Mouse (Mus musculus) heart, adult 2 months (tissue): ENCODE results near the gene Gns. TPM values are rescaled to one million over a fixed set of nuclear protein-coding genes. Genes with fewer than 3 reads are reported as not detected.

ENCODE experiments used
- DNase-seq, 2 experiments: peaks; one replicate each; pipeline ENCODE4 v3.0.0; 2021
- H3K27ac ChIP-seq: fragments of 200-600 bp; 2 replicates; pipeline ENCODE4 v1.8.1; 2022
- H3K27me3 ChIP-seq: fragments of 200-500 bp; 2 replicates; pipeline ENCODE4 v1.6.1; 2012; ENCODE audit warnings: mild to moderate bottlenecking, low read length, inconsistent platforms, mixed read lengths; ENCODE audit not compliant: control insufficient read depth, insufficient read depth
- H3K36me3 ChIP-seq: fragments of 200-500 bp; 2 replicates; pipeline ENCODE4 v1.6.1; 2012; ENCODE audit warnings: low read length, inconsistent platforms; ENCODE audit not compliant: control insufficient read depth, insufficient read depth
- H3K4me1 ChIP-seq: fragments of 200-500 bp; 2 replicates; pipeline ENCODE4 v1.6.1; 2011; ENCODE audit warnings: low read length; ENCODE audit not compliant: control insufficient read depth, insufficient read depth
- H3K4me3 ChIP-seq: fragments of 200-600 bp; 2 replicates; pipeline ENCODE4 v1.8.1; 2022
- H3K79me2 ChIP-seq: fragments of 200-500 bp; replicated peaks from 2 replicates; pipeline ENCODE4 v1.6.1; 2012; ENCODE audit warnings: mild to moderate bottlenecking, inconsistent platforms, low read length, moderate library complexity, mixed read lengths; ENCODE audit not compliant: control insufficient read depth, insufficient read depth
- H3K9ac ChIP-seq: fragments of 200-500 bp; 2 replicates; pipeline ENCODE4 v1.6.1; 2012; ENCODE audit warnings: low read depth, mild to moderate bottlenecking, control low read depth, inconsistent platforms, low read length, mixed read lengths
- CTCF ChIP-seq: fragments of 200-600 bp; IDR thresholded peaks from 2 replicates; pipeline ENCODE4 v1.8.1; 2022; ENCODE audit warnings: antibody characterized with exemption, mild to moderate bottlenecking, moderate library complexity
- EP300 ChIP-seq: fragments of 200-500 bp; IDR thresholded peaks from 2 replicates; pipeline ENCODE4 v1.6.1; 2011; ENCODE audit warnings: low read depth, low read length, control low read depth; ENCODE audit not compliant: insufficient read depth
- POLR2A ChIP-seq: fragments of 200-500 bp; IDR thresholded peaks from 2 replicates; pipeline ENCODE4 v1.6.1; 2011; ENCODE audit warnings: mild to moderate bottlenecking, low read depth, low read length, control low read depth; ENCODE audit not compliant: insufficient read depth
- WGBS: fragments of 180-500 bp; shearing (Covaris S2); methylation state at CpG from one replicate; pipeline ENCODE4 v1.1.7; 2018; 5-methylcytosine and 5-hydroxymethylcytosine counted together
- intact Hi-C: fragments of 180-260 bp; cut with DNase I; formaldehyde crosslinking; loops from one replicate; pipeline ENCODE4 v1.15.1; 2025
- polyA plus RNA-seq: library from polyadenylated mRNA; depleted of rRNA; stranded (reverse); fragments of >200 nt; gene quantifications from 2 replicates; pipeline ENCODE4 v1.2.3, GENCODE M21; 2012
- total RNA-seq, 2 experiments: library from RNA; stranded (reverse); gene quantifications; 2 replicates each; pipeline ENCODE4 v1.2.3; 2021

Gns gene
- total and polyA plus RNA-seq, 3 experiments, result 45.5 to 92.2 (median 82.1) TPM

GRCm38 (mm10) chr10:121360358-121360757 lies 4.5 kb upstream of the Gns start:
- Histone ChIP-seq H3K4me3 (no peak overlapping the region), H3K36me3 (no peaks in the 10 kb centered on the region), H3K27me3 (no peaks in the 10 kb centered on the region; the same call in 1 of the 2 replicates), H3K9ac (no peak overlapping the region), H3K4me1 (peaks cover 1% of the 10 kb centered on the region; the same call in 1 of the 2 replicates), H3K27ac (no peak overlapping the region), H3K79me2 (no peaks in the 10 kb centered on the region)
- WGBS, result 91% methylated on average over 2 of the region's 2 CpGs
- DNase-seq, result no peak
- TF ChIP-seq CTCF, result no peak
- no peak for TF ChIP-seq POLR2A
- TF ChIP-seq EP300, result no peak
- intact Hi-C loops, result no loop called here

- no peak overlapping the region for H3K4me3 ChIP-seq
- H3K27me3 ChIP-seq, result no peaks in the 10 kb centered on the region; the same call in 1 of the 2 replicates
- no peak overlapping the region for H3K9ac ChIP-seq
- H3K36me3 ChIP-seq, result no peaks in the 10 kb centered on the region
- H3K4me1 ChIP-seq, result peaks cover 6% of the 10 kb centered on the region
- H3K27ac ChIP-seq, result no peak overlapping the region
- TF ChIP-seq EP300, result no peak
- TF ChIP-seq CTCF, result no peak
- TF ChIP-seq POLR2A, result no peak
- 83% methylated on average over 8 of the region's 8 CpGs for WGBS
- peaks cover 3% of the 10 kb centered on the region for H3K79me2 ChIP-seq
- intact Hi-C loops, result no loop called here
- DNase-seq, result no peak
Measured at GRCm38 (mm10) chr10:121363201-121363600, 1.7 kb upstream of the Gns start.

- intact Hi-C loops, result no loop called here
- WGBS, result 27% methylated on average over 15 of the region's 15 CpGs
- no peaks in the 10 kb centered on the region; the same call in 1 of the 2 replicates for H3K27me3 ChIP-seq
- H3K27ac ChIP-seq, result peak overlapping the region; percentile 61; the same call in 1 of the 2 replicates
- TF ChIP-seq POLR2A, result no peak
- no peak for TF ChIP-seq CTCF
- no peak for TF ChIP-seq EP300
- peaks cover 6% of the 10 kb centered on the region for H3K4me1 ChIP-seq
- H3K36me3 ChIP-seq, result no peaks in the 10 kb centered on the region
- H3K79me2 ChIP-seq, result peaks cover 3% of the 10 kb centered on the region
- H3K4me3 ChIP-seq, result peak overlapping the region; percentile 64
- no peak for DNase-seq
- H3K9ac ChIP-seq, result peak overlapping the region; percentile 47
Measured at GRCm38 (mm10) chr10:121364306-121364705, 584 bp upstream of the Gns start.

GRCm38 (mm10) chr10:121365781-121366272 lies 937 bp downstream of the Gns start:
- H3K36me3 ChIP-seq, result no peaks in the 10 kb centered on the region
- H3K4me1 ChIP-seq, result peaks cover 6% of the 10 kb centered on the region
- H3K27me3 ChIP-seq, result no peaks in the 10 kb centered on the region; the same call in 1 of the 2 replicates
- intact Hi-C loops, result no loop called here
- peak; percentile 47 to 66 for DNase-seq
- H3K9ac ChIP-seq, result peak overlapping the region; percentile 89
- H3K79me2 ChIP-seq, result peaks cover 5% of the 10 kb centered on the region
- H3K4me3 ChIP-seq, result peak overlapping the region; percentile 64
- H3K27ac ChIP-seq, result peak overlapping the region; percentile 91
- WGBS, result 5% methylated on average over 9 of the region's 9 CpGs
- TF ChIP-seq CTCF, result no peak

- intact Hi-C loops, result no loop called here
Measured at GRCm38 (mm10) chr10:121367271-121367670, 2.4 kb downstream of the Gns start.

GRCm38 (mm10) chr10:121367780-121368179 lies 2.9 kb downstream of the Gns start:
- H3K27ac ChIP-seq, result no peak overlapping the region
- no peak for DNase-seq
- no peak overlapping the region for H3K4me3 ChIP-seq
- H3K79me2 ChIP-seq, result peaks cover 5% of the 10 kb centered on the region
- peaks cover 6% of the 10 kb centered on the region for H3K4me1 ChIP-seq
- no peaks in the 10 kb centered on the region for H3K36me3 ChIP-seq
- no peaks in the 10 kb centered on the region for H3K27me3 ChIP-seq
- TF ChIP-seq EP300 (no peak), CTCF (no peak)
- intact Hi-C loops, result no loop called here
- no peak overlapping the region for H3K9ac ChIP-seq
- 81% methylated on average over 9 of the region's 9 CpGs for WGBS

More at GRCm38 (mm10) chr10:121367271-121367670, 2.4 kb downstream of the Gns start:
- WGBS, result 89% methylated on average over 13 of the region's 13 CpGs
- H3K79me2 ChIP-seq, result peaks cover 5% of the 10 kb centered on the region
- H3K4me3 ChIP-seq, result no peak overlapping the region
- H3K4me1 ChIP-seq, result peaks cover 6% of the 10 kb centered on the region
- H3K27ac ChIP-seq, result no peak overlapping the region
- H3K27me3 ChIP-seq, result no peaks in the 10 kb centered on the region
- TF ChIP-seq EP300 (no peak), CTCF (no peak), POLR2A (no peak)
- DNase-seq, result no peak
- no peaks in the 10 kb centered on the region for H3K36me3 ChIP-seq
- no peak overlapping the region for H3K9ac ChIP-seq
